Mouse (Mus musculus) embryo, embryonic 10.5 days (tissue): Measurements from ENCODE around the gene Abca4.
A peak's percentile ranks its signal among the peaks of the same experiment; 100 is the strongest.

Source experiments
- DNase-seq: peaks from one replicate; pipeline ENCODE4 v3.0.0-alpha.2; 2015; ENCODE audit warnings: low spot score

Gene Abca4

DNA sequence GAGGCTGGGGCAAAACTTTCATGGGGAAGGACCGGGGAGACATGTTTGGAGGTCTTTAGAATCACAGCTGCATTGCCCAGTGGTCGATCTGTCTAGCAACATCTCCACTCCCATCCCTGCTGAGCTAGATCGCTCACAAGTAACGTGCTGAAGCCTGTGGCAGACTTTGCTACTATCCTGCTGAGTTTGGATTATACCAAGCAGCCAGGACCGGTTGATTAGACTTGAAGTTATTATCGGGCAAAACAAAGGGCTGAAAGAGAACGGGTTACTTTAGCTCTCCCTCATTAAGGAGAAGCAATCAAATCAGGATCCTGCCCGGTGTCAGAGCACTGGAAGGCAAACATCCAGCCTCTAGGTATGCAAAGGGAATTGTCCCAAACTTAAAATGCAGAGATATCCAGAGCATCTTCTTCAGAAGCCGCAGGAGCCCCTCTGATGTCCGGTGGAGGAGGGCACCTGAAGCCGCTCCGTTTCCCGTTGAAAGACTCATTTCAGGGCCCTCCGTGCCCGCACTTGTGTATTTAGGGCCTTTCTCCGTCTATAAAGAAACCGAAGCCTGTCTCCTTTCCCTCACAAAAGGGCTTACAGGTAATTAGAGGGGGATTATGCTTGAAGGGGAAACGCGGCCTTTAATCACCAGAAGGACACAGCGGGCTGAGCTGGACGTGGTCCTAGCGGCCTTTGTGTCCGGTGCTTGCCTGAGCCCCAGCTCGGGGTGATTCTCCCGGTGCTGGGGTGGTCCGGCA lies at the start of gene Abca4:
Gene Abca4, plus strand, starts transcription at position 645 of the 749 bp plus-strand sequence.
- DNase-seq: peak; percentile 71

DNA sequence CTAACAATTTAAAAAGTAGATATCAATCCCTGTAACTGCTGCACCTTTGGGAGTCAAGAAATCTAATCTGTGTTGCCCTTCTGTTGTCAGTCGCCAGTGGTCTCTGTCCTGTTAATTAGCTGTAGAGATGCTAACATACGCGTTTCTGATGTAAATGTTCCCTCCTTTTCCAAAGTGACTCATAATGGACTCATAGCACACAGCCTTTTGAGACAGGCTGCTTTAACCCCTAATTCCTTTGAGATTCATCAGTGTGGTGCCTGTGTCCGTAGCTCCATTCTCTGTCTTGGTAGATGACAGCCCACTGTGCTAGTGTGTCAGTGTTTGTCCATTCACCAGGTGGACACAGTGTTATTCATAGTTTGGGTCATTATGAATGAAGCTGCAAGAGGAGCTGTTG lies 49.1 kb upstream of the Abca4 start:
- DNase-seq: no peak

DNA sequence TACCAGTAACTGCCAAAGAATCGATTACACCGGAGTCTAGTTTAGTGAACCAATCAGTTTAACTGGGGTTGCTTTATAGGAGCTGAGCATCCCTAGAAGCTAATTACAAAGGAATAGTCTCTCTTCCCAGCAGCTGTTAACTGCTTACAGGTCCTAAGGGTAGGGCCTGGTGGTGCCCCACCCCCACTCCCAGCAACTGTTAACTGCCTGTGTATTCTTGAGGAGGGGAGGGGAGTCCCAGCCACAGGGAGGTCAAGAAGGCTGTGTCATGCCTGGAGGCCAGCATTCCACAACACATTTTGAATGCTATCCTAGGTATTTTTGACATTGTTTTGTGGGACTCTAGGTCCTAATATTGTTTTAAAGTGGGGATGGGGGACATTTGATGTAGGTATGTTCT lies 44.3 kb upstream of the Abca4 start:
- DNase-seq: peak; percentile 46

DNA sequence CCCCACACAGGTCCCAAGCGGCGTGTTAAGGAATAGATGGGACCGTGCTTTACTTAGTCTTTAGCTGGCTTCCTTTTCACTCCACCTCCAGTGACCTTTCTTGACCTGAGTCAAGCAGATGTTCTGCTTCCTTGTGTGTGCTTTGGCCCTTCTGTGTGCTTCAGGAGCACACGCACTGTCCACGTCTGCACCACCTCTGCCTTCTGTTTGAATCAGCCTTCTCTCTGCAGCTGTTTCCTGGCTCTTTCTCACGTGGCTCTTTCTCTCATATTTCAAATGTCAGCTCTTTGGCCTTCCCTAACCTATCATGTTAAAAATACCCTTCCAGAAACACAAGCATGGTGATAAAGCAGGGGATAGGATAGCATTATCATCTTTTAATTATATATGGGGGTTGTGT lies 42.7 kb upstream of the Abca4 start:
- peak; percentile 24 for DNase-seq

DNA sequence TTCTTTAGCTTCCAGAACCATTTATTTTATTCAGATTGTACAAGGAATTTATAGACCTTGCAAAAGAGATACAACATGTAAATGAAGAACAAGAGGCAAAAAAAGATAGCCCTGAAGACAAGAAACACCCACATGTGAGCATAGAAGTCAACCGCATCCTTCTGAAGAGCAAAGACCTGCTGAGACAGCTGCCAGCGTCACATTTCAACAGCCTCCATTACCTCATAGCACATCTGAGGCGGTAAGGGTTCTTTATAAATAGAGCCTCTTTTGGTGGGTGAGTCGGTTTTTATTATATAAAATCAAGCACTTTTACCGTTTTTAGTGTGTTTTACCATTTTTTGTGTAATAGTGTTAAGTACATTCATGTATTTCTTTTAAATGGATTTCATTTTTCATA lies 34.4 kb upstream of the Abca4 start:
- DNase-seq: no peak

DNA sequence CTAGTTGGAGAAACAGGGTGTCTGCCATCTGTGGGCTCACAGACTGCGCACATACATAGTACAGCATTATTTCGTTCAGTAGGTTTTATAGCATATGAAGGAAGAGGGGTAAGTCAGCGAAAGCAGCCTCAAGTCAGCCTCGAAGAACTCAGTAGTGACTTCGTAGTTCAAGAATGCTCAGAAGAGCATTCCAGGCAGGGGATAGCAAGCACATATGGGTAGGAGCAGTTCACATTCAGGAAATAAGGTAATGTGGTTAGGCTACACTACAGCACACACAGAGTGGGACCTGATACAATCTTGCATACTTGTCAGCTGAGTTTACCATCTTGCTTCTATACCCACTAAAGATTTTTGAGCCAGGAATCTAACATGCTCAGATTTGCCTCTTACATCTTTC lies 34.0 kb upstream of the Abca4 start:
- no peak for DNase-seq

DNA sequence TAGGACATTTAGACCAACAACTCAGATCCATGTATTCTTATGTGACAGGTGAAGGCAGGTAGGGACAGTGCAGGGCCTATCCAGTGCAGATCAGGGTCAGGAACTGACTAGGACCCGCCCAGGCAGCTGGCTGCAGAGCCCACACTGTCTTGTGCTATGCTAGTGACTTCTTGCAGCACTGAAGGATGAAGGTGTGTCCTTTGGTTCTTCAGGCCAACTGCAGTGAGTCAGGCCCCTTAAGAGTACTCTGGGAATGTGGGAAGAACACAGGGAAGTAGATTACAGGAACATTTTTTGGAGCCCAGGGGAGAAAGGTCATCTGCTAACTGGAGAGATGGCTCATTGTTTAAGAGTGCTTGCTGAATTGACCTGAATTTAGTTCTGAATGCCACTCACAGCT lies 31.8 kb upstream of the Abca4 start:
- DNase-seq: no peak

DNA sequence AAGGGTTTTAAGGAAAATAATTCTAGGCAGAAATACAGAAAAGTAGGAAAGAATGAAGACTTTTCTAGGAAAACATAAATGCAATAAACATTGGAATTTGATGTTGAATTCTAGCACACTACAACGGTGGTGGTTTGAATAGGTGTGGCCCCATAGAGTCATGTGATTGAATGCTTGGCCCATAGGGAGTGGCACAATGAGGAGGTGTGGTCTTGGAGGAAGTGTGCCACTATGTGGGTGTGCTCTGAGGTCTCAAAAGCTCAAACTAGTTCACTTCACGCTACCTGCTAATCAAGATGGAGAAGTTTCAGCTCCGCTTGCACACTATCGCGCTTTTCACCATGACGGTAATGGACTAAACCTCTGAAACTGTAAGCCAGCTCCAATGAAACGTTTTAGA lies 25.8 kb upstream of the Abca4 start:
- DNase-seq: no peak

DNA sequence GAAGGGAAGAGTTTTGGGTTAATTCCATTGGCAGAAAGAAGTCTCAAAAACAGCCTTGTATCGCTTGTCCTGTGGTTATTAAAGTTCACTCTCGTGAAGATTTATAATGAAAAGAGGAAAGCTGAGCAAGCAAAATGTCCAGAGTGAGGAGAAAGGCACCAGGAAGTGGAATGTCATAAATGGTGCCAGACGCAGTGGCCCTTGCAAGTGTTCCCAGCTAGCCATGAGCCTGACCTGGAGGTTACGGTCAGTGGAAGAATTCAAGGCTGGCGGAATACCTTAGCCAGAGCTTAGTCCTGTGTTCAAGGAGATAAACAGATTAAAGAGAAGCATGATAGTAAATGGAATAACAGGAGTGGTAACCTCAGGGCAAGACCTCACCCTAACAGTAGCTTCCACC lies 25.1 kb upstream of the Abca4 start:
- no peak for DNase-seq

DNA sequence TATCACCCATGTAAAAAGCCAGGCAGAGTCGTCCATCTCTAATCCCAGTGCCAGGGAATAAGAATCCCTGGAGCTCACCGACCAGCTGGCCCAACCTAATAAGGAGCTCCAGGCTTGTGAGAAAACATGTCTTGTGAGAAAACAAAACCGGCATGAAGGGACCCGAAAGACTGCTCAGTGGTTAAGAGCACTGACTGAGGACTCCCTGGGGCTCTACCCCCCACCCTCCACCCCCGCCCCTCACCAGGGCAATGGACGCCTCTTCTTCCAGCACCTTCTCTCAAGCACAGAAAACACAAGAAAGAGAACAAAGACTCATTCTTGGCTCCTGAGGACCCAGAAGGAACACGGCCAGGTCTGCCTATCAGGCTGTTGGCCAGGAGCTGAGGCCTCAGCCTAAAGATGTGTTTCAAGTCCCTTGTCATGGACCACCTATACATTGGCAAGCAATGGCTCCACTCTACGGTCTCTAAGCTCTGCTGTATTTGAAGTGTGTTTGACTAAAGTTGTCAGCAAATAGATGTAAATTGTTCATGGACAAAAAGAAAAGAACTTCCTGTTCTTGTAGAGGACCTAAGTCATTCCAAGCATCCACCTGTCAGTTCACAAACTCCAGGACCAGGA lies 23.1 kb upstream of the Abca4 start:
- no peak for DNase-seq

DNA sequence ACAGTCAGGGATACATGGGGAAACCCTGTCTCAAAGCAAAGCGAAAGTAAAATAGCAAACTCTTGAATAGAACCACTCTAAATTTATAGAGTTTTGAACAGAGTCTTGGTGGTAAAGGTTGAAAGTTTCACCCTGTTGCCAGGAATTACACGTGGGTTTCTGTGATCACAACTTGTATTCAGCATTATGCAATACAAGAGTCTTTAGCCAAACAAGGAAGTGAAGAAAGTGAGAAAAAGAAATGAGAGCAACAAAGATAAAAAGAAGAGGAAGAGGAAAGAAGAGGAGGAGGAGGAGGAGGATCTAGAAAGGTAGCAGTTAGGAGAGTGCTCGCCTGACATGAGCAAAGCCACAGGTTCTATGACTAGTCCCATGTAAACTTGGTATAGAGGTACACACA lies 21.9 kb upstream of the Abca4 start:
- DNase-seq: no peak

DNA sequence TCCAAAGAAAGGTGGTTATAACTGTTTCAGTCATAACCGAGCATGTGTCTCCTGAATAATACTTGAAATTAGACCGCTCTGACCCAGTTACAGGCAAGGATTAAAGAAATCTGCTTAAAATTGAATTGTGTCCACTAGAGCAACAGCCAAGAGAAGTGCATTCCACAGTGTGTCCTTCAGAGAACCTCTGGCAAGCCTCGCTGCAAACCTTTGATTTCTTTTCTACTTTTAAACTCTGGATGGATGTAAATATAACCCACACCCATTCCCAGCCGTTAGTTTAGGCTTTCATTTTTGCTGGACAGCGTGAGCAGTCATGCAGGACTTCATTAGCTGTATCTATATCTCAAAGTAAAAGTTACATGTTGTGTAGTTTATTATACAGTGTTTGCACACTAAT lies 17.6 kb upstream of the Abca4 start:
- no peak for DNase-seq

DNA sequence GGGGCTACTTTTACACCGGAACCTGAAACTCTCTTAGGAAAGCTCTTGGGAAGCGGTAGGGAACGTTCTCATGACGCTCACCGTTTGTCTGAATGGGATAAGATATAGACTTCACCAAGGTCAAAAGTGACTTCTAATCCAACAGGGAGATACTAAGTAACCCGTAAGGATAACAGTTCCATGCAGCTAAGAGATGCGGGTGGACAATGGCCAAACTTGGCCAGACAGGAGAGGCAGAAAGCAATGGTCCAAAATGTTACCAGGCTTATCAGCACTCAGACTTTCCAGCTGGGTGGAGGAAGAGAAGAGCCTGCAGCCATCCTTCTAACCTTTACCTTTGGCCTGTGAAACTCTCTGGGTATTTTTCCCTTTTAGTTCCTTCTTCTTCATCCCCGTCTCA lies 16.5 kb upstream of the Abca4 start:
- DNase-seq: no peak

DNA sequence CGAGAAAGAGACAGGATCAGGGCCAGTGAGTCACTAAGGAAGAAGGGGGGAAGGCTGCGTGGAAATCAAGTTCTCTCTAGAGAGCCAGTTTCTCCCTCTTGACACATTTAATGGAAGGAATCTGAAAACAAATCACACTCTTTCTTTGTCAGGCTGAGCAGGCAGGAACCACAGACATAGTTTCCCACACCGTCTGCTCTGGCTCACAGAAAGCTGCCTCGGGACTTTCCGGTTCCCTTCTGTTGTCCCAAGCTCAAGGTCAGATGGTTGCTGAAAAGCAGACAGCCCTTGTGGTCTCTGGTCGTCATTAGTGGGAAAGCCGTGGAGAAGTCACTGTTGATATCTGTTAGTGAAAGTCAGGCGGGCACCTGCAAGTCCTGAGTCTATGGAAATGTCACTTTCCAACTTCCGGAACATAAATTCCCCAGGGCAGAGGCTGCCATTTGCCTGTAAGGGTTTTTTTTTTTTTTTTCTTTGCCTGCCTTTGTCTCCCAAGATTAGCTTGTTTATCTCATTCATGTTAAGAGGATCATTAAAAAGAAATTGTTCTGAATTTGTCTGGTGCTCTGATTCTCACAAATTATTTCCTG lies 10.9 kb upstream of the Abca4 start:
- no peak for DNase-seq

DNA sequence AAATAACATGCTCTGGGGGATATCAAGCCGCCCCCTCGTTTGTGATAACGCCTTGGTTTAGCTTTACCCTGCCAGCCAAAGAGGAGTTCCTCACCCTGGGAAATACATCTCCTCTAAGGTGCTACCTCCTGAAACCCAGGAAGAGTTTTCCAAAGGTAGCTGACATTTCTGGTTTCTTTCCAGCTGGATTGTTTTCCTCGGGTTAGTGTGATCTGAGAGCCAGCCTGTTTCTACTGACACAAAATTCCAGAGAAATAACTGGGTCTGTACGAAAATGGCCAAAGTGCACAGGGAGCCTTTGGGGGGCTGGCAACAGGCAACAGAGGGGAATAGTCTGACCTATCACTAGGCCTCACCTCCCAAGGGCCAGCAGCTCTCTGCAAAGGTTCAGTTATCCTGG lies 10.0 kb upstream of the Abca4 start:
- no peak for DNase-seq

DNA sequence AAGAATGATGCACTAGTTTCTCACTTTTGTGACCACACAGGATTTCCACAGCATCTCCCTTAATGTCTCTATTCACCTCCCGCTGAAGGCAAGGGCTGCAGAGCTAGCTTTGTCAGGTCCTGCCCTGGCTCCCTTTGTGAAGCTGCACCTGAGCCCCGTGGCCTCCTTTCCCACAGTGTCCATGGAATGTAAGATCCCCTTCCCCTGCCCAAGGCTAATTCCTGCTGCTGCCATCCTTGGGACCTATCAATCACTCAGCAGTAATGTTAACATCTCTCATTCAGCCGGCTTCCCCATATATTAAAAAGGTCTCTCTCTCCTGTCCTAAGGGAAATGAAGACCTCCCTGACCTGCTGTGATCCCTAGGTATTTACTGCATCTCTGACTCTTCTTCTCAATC lies 9.2 kb upstream of the Abca4 start:
- no peak for DNase-seq

DNA sequence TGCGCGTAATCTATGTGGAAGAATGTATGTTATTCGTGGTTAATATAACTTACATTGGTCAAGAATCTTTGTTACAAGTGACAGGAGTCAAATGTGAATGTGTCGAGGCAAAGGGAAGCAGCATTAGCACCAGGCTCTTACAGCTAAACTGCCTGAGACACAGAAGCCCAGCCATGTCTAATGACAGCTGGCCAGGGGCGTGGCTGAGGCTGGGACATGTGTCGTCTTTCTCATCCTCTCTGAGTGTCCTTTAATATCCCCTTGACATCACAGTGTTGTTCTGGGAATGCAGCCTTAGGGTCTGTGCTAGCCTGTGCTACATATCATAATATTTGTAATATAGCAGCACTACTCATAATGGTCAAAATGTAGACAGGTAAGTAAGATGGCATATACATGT lies 3.7 kb upstream of the Abca4 start:
- no peak for DNase-seq

DNA sequence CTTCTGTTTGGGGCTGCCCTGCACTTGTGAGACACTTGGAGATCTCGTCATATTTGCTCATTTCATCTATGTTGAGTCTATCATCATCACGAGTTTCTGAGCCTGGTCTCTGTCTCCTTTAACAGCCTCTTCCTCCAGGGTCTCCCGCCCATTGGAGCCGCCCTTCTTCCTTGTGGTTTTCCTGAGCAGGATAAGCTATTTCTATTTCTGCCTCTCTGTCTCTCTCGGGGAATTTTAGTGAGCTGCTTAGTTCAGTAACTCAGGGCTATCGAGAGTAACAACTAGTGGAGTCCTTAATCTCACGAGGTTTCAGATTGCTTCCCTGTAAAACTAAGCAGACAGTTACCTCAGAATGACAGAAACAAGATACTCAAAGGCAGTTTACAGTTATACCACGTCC lies 1.1 kb upstream of the Abca4 start:
- DNase-seq: no peak

DNA sequence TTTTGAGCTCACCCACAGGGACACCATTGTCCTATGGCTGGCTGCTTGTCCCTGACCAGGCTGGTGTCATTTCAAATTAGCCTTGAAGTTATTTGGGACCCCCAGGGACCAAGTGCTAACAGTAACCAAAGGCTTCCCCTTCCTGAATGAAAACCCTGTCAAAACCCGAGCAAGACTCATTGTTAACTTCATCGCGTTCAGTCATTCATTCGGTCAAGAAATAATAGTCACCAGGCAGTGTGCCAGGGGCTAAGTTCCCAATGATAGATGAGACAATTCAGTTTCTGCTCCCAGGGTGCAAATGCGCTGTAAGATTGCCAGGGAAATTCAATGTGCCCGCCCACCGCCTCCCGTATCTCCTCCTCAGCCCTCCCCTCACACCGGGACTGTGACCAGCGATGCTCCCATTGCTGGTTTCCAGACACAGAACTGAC lies 2.0 kb downstream of the Abca4 start:
- peak; percentile 42 for DNase-seq

DNA sequence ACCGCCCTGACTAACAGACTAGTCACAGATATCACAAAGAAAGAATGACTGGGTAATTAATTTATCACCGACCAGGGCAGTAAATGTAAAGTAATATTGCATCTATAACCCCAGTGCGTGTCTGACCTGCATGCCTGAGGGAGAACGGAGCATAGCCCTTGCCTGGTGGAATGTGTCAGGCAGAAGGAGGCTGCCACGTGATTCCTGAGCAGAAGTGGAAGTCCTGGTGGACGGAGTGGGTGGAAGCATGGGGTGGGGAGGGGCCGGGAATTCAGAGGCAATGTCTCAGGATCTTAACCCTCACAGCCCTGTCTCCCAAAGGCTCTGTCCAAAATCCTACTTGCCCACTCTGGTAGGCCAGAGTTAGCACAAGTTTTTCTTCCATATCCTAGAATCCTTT lies 3.2 kb downstream of the Abca4 start:
- DNase-seq: no peak

DNA sequence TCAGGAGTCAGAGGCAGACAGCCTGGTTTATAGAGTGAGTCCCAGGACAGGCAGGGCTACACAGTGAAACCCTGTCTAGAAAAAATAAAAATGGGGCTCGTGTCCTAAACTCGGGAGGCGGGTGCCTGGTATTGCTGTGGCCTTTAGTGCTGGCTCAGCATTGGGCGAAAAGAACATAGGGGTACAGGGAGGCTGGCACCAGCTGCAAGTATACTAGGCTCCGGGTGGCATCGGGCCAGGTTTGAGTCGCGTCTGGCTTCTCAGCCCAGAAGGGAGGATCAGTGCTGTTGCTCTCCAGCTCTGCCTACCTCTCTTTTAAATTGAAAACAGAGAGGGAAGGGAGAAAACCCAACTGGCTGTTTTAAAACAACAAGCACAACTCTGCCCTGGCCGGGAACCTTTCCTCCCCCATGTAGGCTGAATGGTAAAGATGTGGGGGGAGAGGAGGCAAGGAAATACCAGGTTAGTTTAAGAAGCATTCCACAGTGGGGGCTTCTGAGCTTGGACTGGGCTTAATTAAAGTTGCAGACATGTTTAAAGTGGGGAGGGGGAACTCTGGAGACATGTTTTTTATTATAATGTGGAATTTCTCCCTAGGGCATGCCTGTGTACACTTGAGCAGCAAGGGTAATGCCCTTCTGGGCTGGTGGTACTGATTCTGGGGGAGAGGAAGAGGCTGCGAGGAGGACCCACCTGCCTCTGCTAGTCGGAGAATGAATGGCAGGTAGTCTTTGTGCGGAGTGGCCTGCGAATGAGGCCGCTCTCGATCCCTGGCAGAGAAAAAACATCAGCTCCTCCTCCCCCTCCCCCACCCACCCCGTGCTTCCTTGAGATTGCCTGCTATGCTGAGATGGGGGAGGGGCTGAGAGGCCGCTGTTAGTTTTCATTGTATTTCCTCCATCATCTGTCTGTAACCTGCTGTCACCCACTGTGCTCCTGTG lies 3.9 kb downstream of the Abca4 start:
- DNase-seq: peak; percentile 75

DNA sequence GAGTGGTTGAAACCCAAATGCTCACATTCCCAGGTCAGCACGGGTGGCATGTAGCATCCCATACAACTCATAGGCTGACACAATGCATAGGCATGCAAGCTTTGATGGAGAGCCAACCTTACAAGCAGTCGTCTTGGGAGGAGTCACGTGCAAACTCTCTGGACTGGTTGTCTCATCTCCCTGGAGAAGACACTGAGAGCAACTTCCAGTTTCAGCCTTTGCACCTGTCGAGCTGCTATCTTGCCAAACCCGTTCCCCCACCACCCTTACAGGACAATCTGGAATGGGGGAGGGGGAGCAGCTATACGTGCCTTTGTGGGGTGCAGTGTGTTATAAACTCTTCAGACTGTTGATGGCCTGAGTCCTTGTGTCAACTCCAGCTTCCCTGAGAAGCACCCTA lies 4.9 kb downstream of the Abca4 start:
- DNase-seq: no peak
